Mouse (Mus musculus): ENCODE results near the gene Tpm4. TPM values are rescaled to one million over a fixed set of nuclear protein-coding genes. Genes with fewer than 3 reads are reported as not detected.

Gene Tpm4
- polyA plus RNA-seq, 1 experiment from 2014 or later: 86.6 TPM

DNA sequence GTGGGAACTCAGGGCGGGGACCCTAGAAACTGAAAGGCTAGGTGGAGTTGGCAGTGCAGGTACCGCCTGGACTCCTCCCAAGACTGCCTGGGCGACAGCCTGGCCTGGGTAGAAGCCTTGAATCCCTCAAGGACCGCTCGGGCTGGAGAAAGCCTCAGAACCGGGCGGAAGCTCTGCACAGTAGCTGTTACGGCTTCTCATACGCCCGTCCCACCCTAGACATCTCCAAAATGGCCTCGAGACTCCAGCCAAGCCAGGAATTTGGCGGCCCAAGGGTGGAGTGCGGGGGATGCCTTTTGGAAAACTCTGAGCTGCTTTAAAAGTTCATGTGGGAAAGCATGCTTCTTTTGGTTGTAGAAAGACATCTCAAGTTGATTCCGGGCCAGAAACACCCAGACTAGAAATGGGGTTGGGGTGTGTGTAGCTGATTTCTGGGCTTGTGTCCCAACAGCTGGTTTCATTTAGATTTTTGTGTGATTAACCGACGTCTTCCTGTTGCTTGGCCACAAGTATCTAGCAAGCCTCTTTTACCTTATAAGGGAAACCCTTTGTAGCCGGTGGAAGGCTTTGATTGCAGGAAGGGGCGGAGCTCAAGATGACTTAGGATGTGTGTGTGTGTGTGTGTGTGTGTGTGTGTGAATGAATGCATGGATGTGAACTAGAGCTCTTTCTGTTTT is 1.7 kb downstream of the Tpm4 start:
- H3K4me1 ChIP-seq (ENCODE audit: insufficient read depth): peaks cover 21% of the 10 kb centered on the region
- WGBS (ENCODE audit: insufficient replicate concordance): 1% methylated on average over 18 of the region's 18 CpGs
- peak overlapping the region; percentile 76 for H3K9ac ChIP-seq (replicated peaks)
- ATAC-seq (no peak), DNase-seq (peak; percentile 55)
- TF ChIP-seq CTCF (IDR thresholded peaks at IDR 0.05; ENCODE audit: low read depth) (no peak), EP300 (IDR thresholded peaks at IDR 0.05; ENCODE audit: low read depth) (0 out of 2 replicates have a peak, but pooled peaks have one; percentile 24)
- H3K36me3 ChIP-seq (replicated peaks; ENCODE audit: insufficient read depth, low read length): peaks cover 20% of the 10 kb centered on the region
- H3K4me2 ChIP-seq (ENCODE audit: low read depth, low read length): peak overlapping the region; percentile 78
- 0 out of 2 replicates have a peak, but pooled peaks cover 9% of the 10 kb centered on the region for H3K27me3 ChIP-seq (ENCODE audit: insufficient read depth, low read length)
- H3K27ac ChIP-seq (ENCODE audit: low read depth): peak overlapping the region; percentile 90
- peak overlapping the region; percentile 70 for H3K4me3 ChIP-seq (ENCODE audit: low read depth, low read length)
- H3K9me3 ChIP-seq (ENCODE audit: low read length): no peaks in the 10 kb centered on the region

DNA sequence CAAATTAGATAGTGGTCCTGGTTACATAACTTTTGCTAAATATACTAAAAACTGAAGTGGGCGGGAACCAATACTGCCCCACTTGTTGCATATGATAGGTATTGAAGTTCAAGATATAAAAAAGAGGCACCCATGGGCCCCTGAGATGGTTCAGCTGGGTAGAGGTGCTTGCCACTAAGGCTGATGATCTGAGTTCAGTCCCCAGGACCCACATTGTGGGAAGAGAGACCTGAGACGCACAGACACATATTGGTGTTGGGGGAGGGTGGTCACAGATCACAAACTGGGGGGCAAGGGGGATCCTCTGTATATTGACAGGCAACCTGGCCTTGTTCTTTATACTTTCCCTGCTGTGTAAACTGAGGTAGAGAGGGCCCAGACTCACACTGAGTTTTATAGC is 2.7 kb downstream of the Tpm4 start:
- TF ChIP-seq CTCF (IDR thresholded peaks at IDR 0.05; ENCODE audit: low read depth) (no peak), EP300 (IDR thresholded peaks at IDR 0.05; ENCODE audit: low read depth) (no peak)
- Histone ChIP-seq H3K27ac (ENCODE audit: low read depth) (no peak overlapping the region), H3K27me3 (ENCODE audit: insufficient read depth, low read length) (0 out of 2 replicates have a peak, but pooled peaks cover 9% of the 10 kb centered on the region)

DNA sequence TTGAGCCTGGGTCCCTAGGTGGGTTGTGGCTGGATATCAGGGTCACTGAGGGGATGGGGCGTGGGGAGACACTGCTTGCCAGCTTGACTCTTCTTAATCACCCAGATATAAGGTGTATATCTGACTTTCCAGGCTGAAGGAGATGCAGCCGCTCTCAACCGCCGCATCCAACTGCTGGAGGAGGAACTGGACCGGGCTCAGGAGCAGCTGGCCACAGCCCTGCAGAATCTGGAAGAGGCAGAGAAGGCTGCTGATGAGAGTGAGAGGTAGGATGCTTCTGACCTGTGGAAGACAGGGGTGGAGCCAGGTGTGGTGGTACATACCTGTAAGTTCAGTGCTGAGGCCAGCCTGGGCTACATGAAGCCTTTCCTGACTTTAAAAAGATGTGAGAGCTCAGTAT is 3.7 kb downstream of the Tpm4 start:
- Histone ChIP-seq H3K9ac (replicated peaks) (no peak overlapping the region), H3K9me3 (ENCODE audit: low read length) (no peaks in the 10 kb centered on the region), H3K4me2 (ENCODE audit: low read depth, low read length) (no peak overlapping the region), H3K4me1 (ENCODE audit: insufficient read depth) (peaks cover 15% of the 10 kb centered on the region), H3K36me3 (replicated peaks; ENCODE audit: insufficient read depth, low read length) (peaks cover 30% of the 10 kb centered on the region), H3K27ac (ENCODE audit: low read depth) (no peak overlapping the region), H3K4me3 (ENCODE audit: low read depth, low read length) (no peak overlapping the region), H3K27me3 (ENCODE audit: insufficient read depth, low read length) (0 out of 2 replicates have a peak, but pooled peaks cover 9% of the 10 kb centered on the region)
- ATAC-seq: no peak
- no peak for DNase-seq
- TF ChIP-seq CTCF (IDR thresholded peaks at IDR 0.05; ENCODE audit: low read depth): no peak
- TF ChIP-seq EP300 (IDR thresholded peaks at IDR 0.05; ENCODE audit: low read depth): no peak
- 86% methylated on average over 5 of the region's 5 CpGs for WGBS (ENCODE audit: insufficient replicate concordance)

More for the DNA sequence above, 2.7 kb downstream of the Tpm4 start:
- Histone ChIP-seq H3K4me2 (ENCODE audit: low read depth, low read length) (peak overlapping the region; percentile 78; the same call in 1 of the 2 replicates), H3K9ac (replicated peaks) (no peak overlapping the region), H3K9me3 (ENCODE audit: low read length) (no peaks in the 10 kb centered on the region), H3K36me3 (replicated peaks; ENCODE audit: insufficient read depth, low read length) (peaks cover 20% of the 10 kb centered on the region), H3K4me3 (ENCODE audit: low read depth, low read length) (no peak overlapping the region), H3K4me1 (ENCODE audit: insufficient read depth) (peaks cover 18% of the 10 kb centered on the region)
- WGBS (ENCODE audit: insufficient replicate concordance): 63% methylated on average over 2 of the region's 2 CpGs
- no peak for DNase-seq
- no peak for ATAC-seq

DNA sequence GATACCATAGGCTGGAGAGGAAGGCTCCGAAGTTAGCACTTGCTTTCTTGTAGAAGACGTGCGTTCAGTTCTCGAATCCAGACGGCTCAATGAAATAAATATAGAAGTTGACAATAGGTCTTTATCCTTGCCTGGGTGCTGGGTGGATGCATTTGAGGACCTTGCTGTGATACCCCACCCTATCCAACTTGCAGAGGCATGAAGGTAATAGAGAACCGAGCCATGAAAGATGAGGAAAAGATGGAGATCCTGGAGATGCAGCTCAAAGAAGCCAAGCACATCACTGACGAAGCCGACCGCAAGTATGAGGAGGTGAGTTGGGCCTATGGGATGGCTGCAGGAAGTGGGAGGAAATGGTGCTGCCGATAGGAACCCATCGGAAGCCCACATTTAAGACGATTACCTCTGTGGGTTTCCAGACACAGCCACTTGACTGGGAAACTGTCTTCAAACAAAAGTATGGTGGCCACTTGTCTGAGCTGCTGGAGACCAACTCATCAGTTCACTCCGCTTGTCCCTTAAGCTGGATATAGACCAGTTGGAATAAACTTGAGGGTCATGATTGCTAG is 8.6 kb downstream of the Tpm4 start:
- Histone ChIP-seq H3K27me3 (ENCODE audit: insufficient read depth, low read length) (no peaks in the 10 kb centered on the region), H3K36me3 (replicated peaks; ENCODE audit: insufficient read depth, low read length) (peaks cover 61% of the 10 kb centered on the region), H3K9me3 (ENCODE audit: low read length) (no peaks in the 10 kb centered on the region), H3K4me3 (ENCODE audit: low read depth, low read length) (no peak overlapping the region), H3K9ac (replicated peaks) (no peak overlapping the region), H3K4me2 (ENCODE audit: low read depth, low read length) (no peak overlapping the region), H3K4me1 (ENCODE audit: insufficient read depth) (peaks cover 15% of the 10 kb centered on the region), H3K27ac (ENCODE audit: low read depth) (no peak overlapping the region)
- TF ChIP-seq CTCF (IDR thresholded peaks at IDR 0.05; ENCODE audit: low read depth) (no peak), EP300 (IDR thresholded peaks at IDR 0.05; ENCODE audit: low read depth) (no peak)
- WGBS (ENCODE audit: insufficient replicate concordance): 69% methylated on average over 13 of the region's 13 CpGs
- no peak for ATAC-seq
- DNase-seq: no peak

DNA sequence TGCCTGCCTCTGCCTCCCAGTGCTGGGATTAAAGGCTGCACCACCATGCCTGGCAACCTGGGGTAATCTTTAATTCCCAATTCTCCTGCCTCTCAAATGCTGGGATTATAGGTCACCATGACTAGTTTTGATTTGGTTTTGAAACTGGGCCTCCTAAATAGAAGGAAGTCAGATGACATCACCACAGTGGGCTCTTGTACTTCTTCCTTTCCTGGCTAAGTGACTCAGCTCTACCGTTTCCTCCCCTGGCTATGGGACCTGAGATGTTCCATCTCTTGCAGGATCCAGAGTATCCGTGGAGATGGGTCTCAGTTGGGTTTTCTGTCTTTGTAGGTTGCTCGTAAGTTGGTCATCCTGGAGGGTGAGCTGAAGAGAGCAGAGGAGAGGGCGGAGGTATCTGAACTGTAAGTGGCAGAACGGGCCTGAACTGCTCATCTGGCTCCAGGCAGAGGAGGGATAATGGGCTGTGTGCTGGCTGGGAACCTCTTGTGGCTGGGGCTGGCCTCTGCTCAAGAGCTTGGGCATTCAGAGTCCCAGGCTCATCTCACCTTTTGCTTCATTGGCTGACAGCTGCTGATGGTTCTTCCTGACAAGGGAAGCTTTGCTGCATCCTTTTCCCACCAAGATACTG is 9.7 kb downstream of the Tpm4 start:
- ATAC-seq: no peak
- Histone ChIP-seq H3K27me3 (ENCODE audit: insufficient read depth, low read length) (no peaks in the 10 kb centered on the region), H3K4me1 (ENCODE audit: insufficient read depth) (peaks cover 15% of the 10 kb centered on the region), H3K9ac (replicated peaks) (no peak overlapping the region), H3K9me3 (ENCODE audit: low read length) (no peaks in the 10 kb centered on the region), H3K27ac (ENCODE audit: low read depth) (peak overlapping the region; percentile 46; the same call in 1 of the 2 replicates), H3K4me2 (ENCODE audit: low read depth, low read length) (no peak overlapping the region), H3K36me3 (replicated peaks; ENCODE audit: insufficient read depth, low read length) (peaks cover 59% of the 10 kb centered on the region), H3K4me3 (ENCODE audit: low read depth, low read length) (no peak overlapping the region)
- WGBS (ENCODE audit: insufficient replicate concordance): 63% methylated on average over 5 of the region's 5 CpGs
- DNase-seq: no peak
- TF ChIP-seq CTCF (IDR thresholded peaks at IDR 0.05; ENCODE audit: low read depth): no peak
- TF ChIP-seq EP300 (IDR thresholded peaks at IDR 0.05; ENCODE audit: low read depth): no peak

DNA sequence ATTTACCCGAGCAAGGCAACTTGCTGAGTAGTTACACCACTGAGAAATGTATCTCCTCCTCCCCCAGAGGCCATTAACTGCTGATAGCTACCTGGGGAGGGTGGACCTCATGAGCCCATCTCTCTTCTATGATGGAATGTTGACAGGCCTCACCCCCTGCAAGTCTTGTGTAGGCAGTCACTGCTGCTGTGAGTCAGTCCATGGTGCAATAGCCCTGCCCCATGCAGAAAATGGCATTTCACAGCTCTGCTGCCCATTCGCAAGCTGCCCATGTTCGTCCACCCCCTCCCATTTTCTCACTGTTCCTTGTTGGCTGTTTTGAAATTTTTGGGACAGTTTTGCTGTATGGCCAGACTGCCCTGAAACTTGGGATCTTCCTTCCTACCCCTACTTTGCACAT is 10.7 kb downstream of the Tpm4 start:
- no peak for TF ChIP-seq EP300 (IDR thresholded peaks at IDR 0.05; ENCODE audit: low read depth)
- no peak for TF ChIP-seq CTCF (IDR thresholded peaks at IDR 0.05; ENCODE audit: low read depth)
- no peak overlapping the region for H3K9ac ChIP-seq (replicated peaks)
- no peak overlapping the region for H3K4me3 ChIP-seq (ENCODE audit: low read depth, low read length)
- DNase-seq (no peak), ATAC-seq (peak; percentile 39; the same call in 1 of the 2 replicates)
- WGBS (ENCODE audit: insufficient replicate concordance): 70% methylated on average over 3 of the region's 3 CpGs
- peak overlapping the region; percentile 56; the same call in 1 of the 2 replicates for H3K27ac ChIP-seq (ENCODE audit: low read depth)
- H3K27me3 ChIP-seq (ENCODE audit: insufficient read depth, low read length): no peaks in the 10 kb centered on the region
- H3K4me2 ChIP-seq (ENCODE audit: low read depth, low read length): no peak overlapping the region
- no peaks in the 10 kb centered on the region for H3K9me3 ChIP-seq (ENCODE audit: low read length)
- H3K36me3 ChIP-seq (replicated peaks; ENCODE audit: insufficient read depth, low read length): peaks cover 63% of the 10 kb centered on the region
- peaks cover 15% of the 10 kb centered on the region for H3K4me1 ChIP-seq (ENCODE audit: insufficient read depth)

All from liver, postnatal 0 days (tissue).